Mouse (Mus musculus) left cerebral cortex, adult 9 months (tissue): ENCODE results near the gene Emp3.
A peak's percentile ranks its signal among the peaks of the same experiment; 100 is the strongest.
"Not testable (repeated sequence)": the region's sequence is repeated elsewhere in the genome, so short reads cannot be mapped to it uniquely, and the experiment has no call there.

ENCODE experiments used
- DNase-seq, 2 experiments: peaks; one replicate each; pipeline ENCODE4 v3.0.0; 2022; ENCODE audit warnings: low spot score in 2 of 2

Gene Emp3

GRCm38 (mm10) chr7:45916056-45917003 lies 4.9 kb downstream of the Emp3 start:
- peak; percentile 71 to 79 for DNase-seq

GRCm38 (mm10) chr7:45915011-45915410 lies 6.2 kb downstream of the Emp3 start:
- no peak for DNase-seq

- no peak for DNase-seq
These were observed 7.1 kb downstream of the Emp3 start for GRCm38 (mm10) chr7:45914067-45914466.

GRCm38 (mm10) chr7:45909145-45909544 lies 12.1 kb downstream of the Emp3 start:
- no peak for DNase-seq

- no peak for DNase-seq
These were observed 12.8 kb downstream of the Emp3 start for GRCm38 (mm10) chr7:45908384-45908783.

GRCm38 (mm10) chr7:45906622-45907021 lies 14.6 kb downstream of the Emp3 start:
- DNase-seq: no peak

GRCm38 (mm10) chr7:45902481-45903002 lies 18.7 kb downstream of the Emp3 start:
- no peak for DNase-seq

- no peak for DNase-seq
These were observed 19.6 kb downstream of the Emp3 start for GRCm38 (mm10) chr7:45901562-45901961.

- not testable (repeated sequence) for DNase-seq
These were observed 23.1 kb downstream of the Emp3 start for GRCm38 (mm10) chr7:45898125-45898524.

GRCm38 (mm10) chr7:45897258-45897757 lies 23.9 kb downstream of the Emp3 start:
- DNase-seq: peak in 1 of 2 experiments; percentile 61

GRCm38 (mm10) chr7:45896517-45897257 lies 24.5 kb downstream of the Emp3 start, which contains the start of the genes Syngr4 and Tmem143:
Gene Syngr4, minus strand, starts transcription at chr7:45896714.
Gene Tmem143, plus strand, starts transcription at chr7:45896941.
- DNase-seq: peak; percentile 94 to 97

GRCm38 (mm10) chr7:45895931-45896516 lies 25.2 kb downstream of the Emp3 start:
- no peak for DNase-seq

- no peak for DNase-seq
These were observed 28.6 kb downstream of the Emp3 start for GRCm38 (mm10) chr7:45892651-45893050.

GRCm38 (mm10) chr7:45887246-45887645 lies 34.0 kb downstream of the Emp3 start:
- DNase-seq: no peak

GRCm38 (mm10) chr7:45881011-45881410 lies 40.2 kb downstream of the Emp3 start:
- no peak for DNase-seq

- no peak for DNase-seq
These were observed 40.7 kb downstream of the Emp3 start for GRCm38 (mm10) chr7:45880531-45880930.

- DNase-seq: not testable (repeated sequence)
These were observed 42.9 kb downstream of the Emp3 start, which contains the start of gene Grin2d for GRCm38 (mm10) chr7:45878278-45878677. Gene Grin2d, minus strand, starts transcription at chr7:45878378.

GRCm38 (mm10) chr7:45876895-45877294 lies 44.3 kb downstream of the Emp3 start:
- DNase-seq: no peak

- DNase-seq: peak in 1 of 2 experiments; percentile 57
These were observed 47.9 kb downstream of the Emp3 start for GRCm38 (mm10) chr7:45873061-45873947.

GRCm38 (mm10) chr7:45872624-45873023 lies 48.6 kb downstream of the Emp3 start, which contains the start of gene Kdelr1:
Gene Kdelr1, plus strand, starts transcription at chr7:45872772.
- peak; percentile 60 to 93 for DNase-seq
